Mouse (Mus musculus): ENCODE measurements around the gene Muc4.

Gene Muc4

GRCm38 (mm10) chr16:32728240-32728639 is 7.4 kb upstream of the Muc4 start:
- DNase-seq = no peak

GRCm38 (mm10) chr16:32728730-32729129 is 7.0 kb upstream of the Muc4 start:
- DNase-seq = no peak

GRCm38 (mm10) chr16:32733213-32733612 is 2.5 kb upstream of the Muc4 start:
- no peak for DNase-seq

GRCm38 (mm10) chr16:32736022-32736421 is 336 bp downstream of the Muc4 start:
- no peak for DNase-seq

GRCm38 (mm10) chr16:32740003-32740663 is 4.4 kb downstream of the Muc4 start:
- DNase-seq = no peak

GRCm38 (mm10) chr16:32741366-32741765 is 5.7 kb downstream of the Muc4 start:
- DNase-seq = no peak

GRCm38 (mm10) chr16:32742712-32743111 is 7.0 kb downstream of the Muc4 start:
- DNase-seq = no peak

GRCm38 (mm10) chr16:32745852-32746251 is 10.2 kb downstream of the Muc4 start:
- no peak for DNase-seq

- DNase-seq = no peak
These were observed 14.8 kb downstream of the Muc4 start for GRCm38 (mm10) chr16:32750242-32751127.

- no peak for DNase-seq
These were observed 28.9 kb downstream of the Muc4 start for GRCm38 (mm10) chr16:32764550-32764949.

- no peak for DNase-seq
These were observed 29.3 kb downstream of the Muc4 start for GRCm38 (mm10) chr16:32764961-32765360.

- no peak for DNase-seq
These were observed 31.2 kb downstream of the Muc4 start for GRCm38 (mm10) chr16:32766904-32767303.

GRCm38 (mm10) chr16:32776676-32777075 is 41.0 kb downstream of the Muc4 start:
- DNase-seq = no peak

- DNase-seq = no peak
These were observed 43.3 kb downstream of the Muc4 start for GRCm38 (mm10) chr16:32778956-32779355.

GRCm38 (mm10) chr16:32783324-32784062 is 47.8 kb downstream of the Muc4 start:
- no peak for DNase-seq

- no peak for DNase-seq
These were observed 49.2 kb downstream of the Muc4 start for GRCm38 (mm10) chr16:32784840-32785239.

GRCm38 (mm10) chr16:32790056-32790455 is 54.4 kb downstream of the Muc4 start:
- DNase-seq = no peak

- DNase-seq = no peak
These were observed 59.5 kb downstream of the Muc4 start for GRCm38 (mm10) chr16:32795177-32795576.

GRCm38 (mm10) chr16:32796676-32797425 is 61.2 kb downstream of the Muc4 start:
- no peak for DNase-seq

- no peak for DNase-seq
These were observed 61.7 kb downstream of the Muc4 start, which contains the start of gene Muc20 for GRCm38 (mm10) chr16:32797426-32797689. TSS of gene Muc20 (minus strand) at chr16:32797435.

- no peak for DNase-seq
These were observed 67.7 kb downstream of the Muc4 start for GRCm38 (mm10) chr16:32803252-32803853.

GRCm38 (mm10) chr16:32803901-32804300 is 68.2 kb downstream of the Muc4 start:
- no peak for DNase-seq

GRCm38 (mm10) chr16:32805151-32805550 is 69.5 kb downstream of the Muc4 start:
- no peak for DNase-seq
